Mouse (Mus musculus) heart, postnatal 0 days (tissue): ENCODE measurements around the gene Pola2.

ENCODE experiments used
- CTCF ChIP-seq: IDR thresholded peaks from 2 replicates; pipeline ENCODE4 v1.5.1; 2016; ENCODE audit warnings: antibody characterized with exemption, control low read depth, low read depth
- EP300 ChIP-seq: IDR thresholded peaks from 2 replicates; pipeline ENCODE4 v1.6.1; 2016; ENCODE audit warnings: antibody characterized with exemption, low read depth

GRCm38 (mm10) chr19:5913007-5913719 lies 50.8 kb downstream of the Pola2 start, which contains the start of gene Dpf2:
- TF ChIP-seq CTCF (no peak), EP300 (no peak)
